Mouse (Mus musculus) right cerebral cortex, postnatal 10 days (tissue): ENCODE measurements at regions not wholly inside any gene's neighbourhood (a gene's known extent, or its start where the extent isn't known, plus 50 kb on each side); places are given as distances from the start of the nearest gene placed in this dataset.

ENCODE experiments used
- DNase-seq, 2 experiments: peaks; one replicate each; pipeline ENCODE4 v3.0.0; 2021; ENCODE audit warnings: low spot score in 2 of 2

DNA sequence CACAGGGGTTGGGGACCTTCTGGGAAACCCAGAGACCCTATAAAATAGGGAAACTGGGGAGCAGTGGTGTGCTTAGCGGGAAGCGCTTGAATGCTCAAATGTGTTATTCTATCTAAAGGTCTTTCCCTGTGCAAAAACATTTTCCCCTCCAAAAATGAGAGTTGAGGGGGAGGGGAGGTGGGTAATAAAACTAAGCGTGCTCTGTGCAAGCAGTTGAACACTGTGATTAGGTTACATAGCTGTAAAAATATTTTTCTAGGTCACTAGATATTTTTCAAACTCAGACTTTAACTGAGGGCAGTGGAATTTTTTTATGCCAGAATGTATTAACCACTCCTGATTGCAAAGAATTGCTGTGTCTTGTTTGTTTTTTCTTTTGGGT is 77.0 kb upstream of the Tbl1x start:
- no peak for DNase-seq

DNA sequence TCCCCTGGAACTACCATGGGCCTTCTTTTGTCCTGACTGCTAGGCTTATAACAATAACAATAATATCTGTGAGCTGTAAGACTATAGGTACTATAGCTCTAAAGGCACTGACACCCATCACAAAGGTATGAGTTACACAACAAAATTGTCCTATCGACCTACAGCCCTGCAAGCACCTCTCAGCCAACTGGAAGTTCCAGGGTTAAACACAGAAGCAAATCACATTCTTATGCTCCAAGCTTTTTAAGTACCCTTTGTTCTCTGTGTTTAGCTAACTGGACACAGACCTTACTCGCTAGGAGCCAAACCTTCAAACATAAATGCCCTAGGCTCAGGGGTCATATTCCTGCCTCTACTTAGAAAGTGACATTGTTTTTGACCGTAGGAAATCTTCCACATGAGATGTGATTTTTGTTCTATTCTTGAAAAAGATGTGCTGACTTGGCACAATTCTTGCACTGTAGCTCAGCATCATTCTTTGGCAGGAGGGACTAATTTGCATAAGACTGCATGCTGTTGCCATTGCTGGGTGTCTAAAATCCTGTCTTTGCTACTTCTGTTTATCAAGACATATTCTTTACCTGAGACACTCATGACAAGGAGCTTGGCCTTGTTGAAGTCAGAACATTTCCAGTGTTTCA is 66.8 kb upstream of the Tbl1x start:
- no peak for DNase-seq

DNA sequence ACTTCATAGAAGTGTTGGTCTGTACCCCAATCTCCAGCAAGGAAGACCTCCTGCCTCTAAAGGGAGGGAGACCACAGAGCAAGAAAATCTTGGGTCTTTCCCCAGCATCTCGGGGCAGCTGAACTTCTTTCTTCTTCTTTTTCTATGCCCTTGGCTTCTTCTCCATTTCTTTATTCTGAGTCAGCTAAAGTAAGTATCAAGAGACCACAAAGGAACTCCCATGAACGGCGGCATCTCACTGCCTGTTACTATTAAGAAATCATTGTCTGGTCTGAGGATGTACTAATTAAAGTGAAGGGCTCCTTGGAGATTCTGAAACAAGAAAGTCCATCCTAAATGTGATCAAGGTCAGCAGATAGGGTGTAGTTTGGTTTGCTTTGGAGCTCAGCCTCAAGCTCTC is 64.1 kb upstream of the Tbl1x start:
- DNase-seq = no peak

DNA sequence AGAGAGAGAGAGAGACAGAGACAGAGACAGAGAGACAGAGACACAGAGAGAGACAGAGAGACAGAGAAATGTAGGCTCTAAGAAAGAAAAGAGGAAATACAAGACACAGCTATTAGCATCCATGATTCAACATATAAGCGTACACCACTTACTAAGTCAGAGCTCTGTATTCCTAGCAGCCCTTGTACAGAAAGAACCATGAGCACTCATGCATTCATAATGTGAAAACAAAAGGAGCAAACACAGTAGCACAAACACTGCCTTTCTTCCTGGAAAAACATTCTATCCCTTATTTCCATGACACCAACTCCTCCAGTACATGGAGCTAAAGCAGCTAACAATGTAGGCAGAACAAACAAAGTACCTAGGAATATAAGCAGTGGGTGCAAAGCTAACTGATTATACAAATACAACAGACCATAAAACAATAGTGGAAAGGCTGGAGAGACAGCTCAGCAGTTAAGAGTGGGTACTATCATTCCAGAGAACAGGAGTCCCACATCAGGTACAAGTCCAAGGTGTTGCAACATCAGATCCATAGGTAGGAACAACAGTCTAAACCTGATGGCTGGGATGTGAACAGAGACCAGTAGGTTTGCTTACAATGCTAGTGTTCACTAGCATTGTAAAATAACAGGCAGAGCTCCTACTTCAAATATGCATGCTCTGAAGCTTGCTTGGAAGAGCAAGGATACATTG is 58.7 kb upstream of the Tbl1x start:
- no peak for DNase-seq
